Mouse (Mus musculus) lung, adult 2 months (tissue): ENCODE measurements around the gene Galntl6.

Experiments used
- CTCF ChIP-seq: fragments of 200-500 bp; IDR thresholded peaks from 2 replicates; pipeline ENCODE4 v1.5.1; 2011; ENCODE audit warnings: mild to moderate bottlenecking, low read length, control low read depth; ENCODE audit not compliant: insufficient read depth
- POLR2A ChIP-seq: fragments of 200-500 bp; IDR thresholded peaks from 2 replicates; pipeline ENCODE4 v1.6.1; 2011; ENCODE audit warnings: low read depth, mild to moderate bottlenecking, control low read depth, low read length, borderline replicate concordance; ENCODE audit errors: extremely low read depth

- TF ChIP-seq CTCF (no peak), POLR2A (no peak)
These were observed 8.0 kb downstream of the Galntl6 start for GRCm38 (mm10) chr8:58904465-58904864.
